In genomic region chr3:105818130-105819004, GRCm38 (mm10) we compare ENCODE assay signal across 14 mouse cellular contexts. TPM values are rescaled to one million over a fixed set of nuclear protein-coding genes. Genes with fewer than 3 reads are reported as not detected.
DNase-seq lines count a peak whose midpoint lies in the region; ATAC-seq and TF ChIP-seq lines count a peak whose summit lies in the region.
"Had no signal": no experiment of that assay in that cellular context is flagged by ENCODE, and none has a peak within 500 bp of the region (broad histone marks: within the 10 kb centered on the region; RNA-seq: fewer than 3 reads in every experiment).

No protein-coding gene starts in this region.

- peak; percentile 30 to 46 for DNase-seq in adrenal gland, postnatal 36 days
- DNase-seq in adrenal gland, adult 18-20 months (ENCODE audit: low spot score in 2 of 2): no peak
- DNase-seq in lung, postnatal 0 days (ENCODE audit: low spot score): peak; percentile 58
- DNase-seq in thymus, postnatal 36 days: peak; percentile 17 to 39
- no peak for DNase-seq in right cerebral cortex, postnatal 10 days (ENCODE audit: low spot score in 2 of 2)
- DNase-seq: left cerebral cortex, postnatal 4 days; right cerebral cortex, postnatal 14 days had no signal

- peak overlapping the region; percentile 67 for H3K4me3 ChIP-seq in megakaryocyte, embryonic 14.5 days (replicated peaks)
- H3K4me3 ChIP-seq in lung, postnatal 0 days (ENCODE audit: low read depth, low read length): no peak overlapping the region
- H3K4me3 ChIP-seq: hindbrain, embryonic 12.5 days had no signal

- H3K36me3 ChIP-seq in megakaryocyte, embryonic 14.5 days (replicated peaks; ENCODE audit: low read length): no peaks in the 10 kb centered on the region
- H3K36me3 ChIP-seq in lung, postnatal 0 days (ENCODE audit: insufficient read depth, low read length): no peaks in the 10 kb centered on the region
- H3K36me3 ChIP-seq: hindbrain, embryonic 12.5 days had no signal

- no peaks in the 10 kb centered on the region for H3K27me3 ChIP-seq in megakaryocyte, embryonic 14.5 days (replicated peaks)
- H3K27me3 ChIP-seq in lung, postnatal 0 days (replicated peaks; ENCODE audit: insufficient read depth, low read length): no peaks in the 10 kb centered on the region
- H3K27me3 ChIP-seq: hindbrain, embryonic 12.5 days had no signal

- TF ChIP-seq CTCF in lung, postnatal 0 days (IDR thresholded peaks at IDR 0.05): no peak

- ATAC-seq in megakaryocyte, adult 5-6 weeks (ENCODE audit: poor library complexity, severe bottlenecking): no peak
- peak; percentile 85 for ATAC-seq in lung, postnatal 0 days
- ATAC-seq in erythroid progenitor cell, adult 5-6 weeks (replicated peaks; ENCODE audit: low FRiP score, poor library complexity, severe bottlenecking): no peak

- no peak overlapping the region for H3K4me2 ChIP-seq in lung, postnatal 0 days (replicated peaks; ENCODE audit: low read depth, low read length)
- H3K4me2 ChIP-seq: hindbrain, embryonic 12.5 days had no signal

- no peaks in the 10 kb centered on the region for H3K9me3 ChIP-seq in megakaryocyte, embryonic 14.5 days
- H3K9me3 ChIP-seq in lung, postnatal 0 days (ENCODE audit: low read length): no peaks in the 10 kb centered on the region
- H3K9me3 ChIP-seq: hindbrain, embryonic 12.5 days had no signal

- H3K9ac ChIP-seq in lung, postnatal 0 days (replicated peaks; ENCODE audit: low read depth): no peak overlapping the region
- H3K9ac ChIP-seq: hindbrain, embryonic 12.5 days had no signal

- H3K4me1 ChIP-seq in megakaryocyte, embryonic 14.5 days: peaks cover 95% of the 10 kb centered on the region
- H3K4me1 ChIP-seq in lung, postnatal 0 days (ENCODE audit: insufficient read depth, low read depth, low read length): peaks cover 8% of the 10 kb centered on the region; the same call in 1 of the 2 replicates
- H3K4me1 ChIP-seq: hindbrain, embryonic 12.5 days had no signal

- peak; percentile 94 for TF ChIP-seq EP300 in lung, postnatal 0 days (IDR thresholded peaks at IDR 0.05)

- H3K27ac ChIP-seq in lung, postnatal 0 days (ENCODE audit: low read length): no peak overlapping the region
- H3K27ac ChIP-seq: hindbrain, embryonic 12.5 days had no signal

- 38% methylated on average over 6 of the region's 6 CpGs for WGBS in lung, postnatal 0 days

RNA-seq across cellular contexts. Expression of gene Rap1a, which starts 17.2 kb away (rescaled TPM):
- 100 to 1,000 TPM; 192 to 211 TPM for total RNA-seq in adrenal gland, postnatal 36 days (2021)
- 100 to 1,000 TPM; 135 to 179 TPM for total RNA-seq in adrenal gland, adult 18-20 months (2021)
- polyA plus RNA-seq in megakaryocyte, embryonic 14.5 days (2012; ENCODE audit: insufficient read depth, low replicate concordance): 3.2 and 38.3 TPM in 2 replicates
- total RNA-seq in megakaryocyte, adult 5-6 weeks (2015): 278 and 301 TPM in 2 replicates
- total RNA-seq in megakaryocyte, adult 5-6 weeks (2017): 210 and 223 TPM in 2 replicates
- polyA plus RNA-seq in lung, postnatal 0 days (2015; fragmentation: Nextera tagmentation; extraction: Ambion mirVana): 166 and 190 TPM in 2 replicates
- 157 and 193 TPM in 2 replicates for total RNA-seq in erythroid progenitor cell, adult 5-6 weeks (2015; ENCODE audit: low replicate concordance)
- total RNA-seq in erythroid progenitor cell, adult 5-6 weeks (2017; ENCODE audit: low replicate concordance): 182 and 220 TPM in 2 replicates

RNA-seq across cellular contexts. Expression of gene Adora3, which starts 52.3 kb away (rescaled TPM):
- total RNA-seq in adrenal gland, postnatal 36 days (2021): under 1 TPM in 1 of 2 experiments, not detected in 1; 0.40 TPM
- total RNA-seq in adrenal gland, adult 18-20 months (2021): under 1 TPM; 0.33 to 0.80 TPM
- 0.19 TPM in 1 of 2 replicates, not detected in the other for polyA plus RNA-seq in megakaryocyte, embryonic 14.5 days (2012; ENCODE audit: insufficient read depth, low replicate concordance)
- 12.7 and 15.0 TPM in 2 replicates for total RNA-seq in megakaryocyte, adult 5-6 weeks (2015)
- total RNA-seq in megakaryocyte, adult 5-6 weeks (2017): 6.4 and 6.5 TPM in 2 replicates
- polyA plus RNA-seq in lung, postnatal 0 days (2015; fragmentation: Nextera tagmentation; extraction: Ambion mirVana): 0.82 and 0.89 TPM in 2 replicates
- 1.1 TPM in 1 of 2 replicates, not detected in the other for total RNA-seq in erythroid progenitor cell, adult 5-6 weeks (2015; ENCODE audit: low replicate concordance)
- total RNA-seq in erythroid progenitor cell, adult 5-6 weeks (2017; ENCODE audit: low replicate concordance): not detected in 2 replicates
- total RNA-seq: megakaryocyte-erythroid progenitor cell, adult 5-6 weeks had no signal
- polyA plus RNA-seq: C2C12; hindbrain, embryonic 12.5 days had no signal

RNA-seq across cellular contexts. Expression of gene Tmigd3, which starts 52.3 kb away (rescaled TPM):
- total RNA-seq in adrenal gland, postnatal 36 days (2021): under 1 TPM in 1 of 2 experiments, not detected in 1; 0.33 TPM
- not detected for total RNA-seq in adrenal gland, adult 18-20 months (2021)
- polyA plus RNA-seq in megakaryocyte, embryonic 14.5 days (2012; ENCODE audit: insufficient read depth, low replicate concordance): not detected in 2 replicates
- 0.40 and 1.2 TPM in 2 replicates for total RNA-seq in megakaryocyte, adult 5-6 weeks (2015)
- total RNA-seq in megakaryocyte, adult 5-6 weeks (2017): 2.1 and 5.8 TPM in 2 replicates
- polyA plus RNA-seq in lung, postnatal 0 days (2015; fragmentation: Nextera tagmentation; extraction: Ambion mirVana): 1.5 and 1.6 TPM in 2 replicates
- total RNA-seq in erythroid progenitor cell, adult 5-6 weeks (2015; ENCODE audit: low replicate concordance): not detected in 2 replicates
- not detected in 2 replicates for total RNA-seq in erythroid progenitor cell, adult 5-6 weeks (2017; ENCODE audit: low replicate concordance)
- total RNA-seq: common myeloid progenitor, adult 5-6 weeks; left cerebral cortex, postnatal 4 days; megakaryocyte-erythroid progenitor cell, adult 5-6 weeks had no signal
- polyA plus RNA-seq: C2C12; hindbrain, embryonic 12.5 days had no signal

Comparison
In these comparisons a context has a peak if more than half of its experiments do, and no peak if none do; other contexts are left out.
1. DNase-seq: peak in adrenal gland, postnatal 36 days (2 of 2), lung, postnatal 0 days (single experiment) and thymus, postnatal 36 days (2 of 2); none in adrenal gland, adult 18-20 months (0 of 2) and right cerebral cortex, postnatal 10 days (0 of 2).